Mouse (Mus musculus): ENCODE measurements around the gene Pros1.

DNA sequence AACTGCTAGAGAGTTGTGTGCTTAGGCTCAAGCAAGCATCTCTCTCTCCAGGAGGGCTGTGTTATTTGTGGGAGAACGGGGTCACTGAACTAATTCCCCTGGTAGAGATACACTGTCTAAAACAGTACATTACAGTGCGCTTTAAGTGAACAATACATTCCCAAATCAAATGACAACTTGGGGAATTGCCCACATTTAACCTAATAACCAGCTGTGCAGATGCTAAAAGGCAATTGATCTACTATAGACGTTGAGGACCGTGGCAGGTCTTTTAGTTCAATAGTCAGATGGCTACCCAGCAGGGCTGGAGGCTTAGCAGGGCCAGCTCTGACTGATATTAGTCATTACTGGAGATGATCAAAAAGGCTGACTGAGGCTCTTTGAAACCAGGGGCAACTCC, 104.4 kb downstream of the Pros1 start:
- TF ChIP-seq CTCF (IDR thresholded peaks at IDR 0.05; ENCODE audit: extremely low read depth, insufficient read length, insufficient replicate concordance, low read depth, low read length) (no peak), POLR2A (IDR thresholded peaks at IDR 0.05; ENCODE audit: low read depth, low read length) (no peak)

Measured in small intestine, adult 2 months (tissue).